Mouse (Mus musculus): ENCODE results near the gene Fmn2.

The Fmn2 gene

DNA sequence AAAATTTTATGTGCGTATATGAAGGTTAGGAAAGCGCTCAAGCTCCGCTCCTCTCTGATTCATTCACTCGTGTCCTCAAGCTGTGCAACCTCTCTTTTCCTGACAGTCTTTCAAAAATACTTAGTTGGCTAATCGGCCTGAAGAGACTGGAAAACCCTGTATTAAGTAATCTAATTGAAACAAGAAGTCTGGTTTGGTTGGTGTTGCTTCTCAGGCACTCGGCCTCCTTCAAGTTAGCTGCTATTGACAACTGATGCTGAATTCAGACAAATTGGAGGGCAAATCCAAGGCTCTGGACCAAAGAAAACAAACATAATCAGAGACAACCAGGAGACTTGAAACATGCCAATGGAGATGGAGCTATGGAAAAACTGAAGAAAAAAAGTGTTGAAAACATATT is 343.2 kb downstream of the Fmn2 start:
- no peak for DNase-seq

DNA sequence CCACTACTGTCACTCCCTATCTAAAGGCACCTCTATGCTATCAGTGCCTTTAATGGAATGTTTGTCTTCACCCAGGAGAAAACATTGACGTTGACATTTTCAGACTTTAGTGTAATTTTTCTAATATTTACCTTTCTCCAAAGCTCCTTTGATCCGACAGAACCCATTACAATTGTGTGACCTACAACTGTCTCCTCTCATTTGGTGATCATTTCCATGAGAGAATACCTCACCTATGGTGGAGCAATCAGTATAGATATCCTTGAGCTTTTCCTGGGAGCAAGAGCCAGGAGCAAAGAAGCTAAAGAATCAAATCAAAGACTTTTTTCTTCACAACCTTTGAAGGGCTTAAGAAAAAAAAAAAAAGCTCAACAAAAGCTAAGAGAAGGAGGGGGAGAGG is 354.6 kb downstream of the Fmn2 start:
- no peak for DNase-seq

DNA sequence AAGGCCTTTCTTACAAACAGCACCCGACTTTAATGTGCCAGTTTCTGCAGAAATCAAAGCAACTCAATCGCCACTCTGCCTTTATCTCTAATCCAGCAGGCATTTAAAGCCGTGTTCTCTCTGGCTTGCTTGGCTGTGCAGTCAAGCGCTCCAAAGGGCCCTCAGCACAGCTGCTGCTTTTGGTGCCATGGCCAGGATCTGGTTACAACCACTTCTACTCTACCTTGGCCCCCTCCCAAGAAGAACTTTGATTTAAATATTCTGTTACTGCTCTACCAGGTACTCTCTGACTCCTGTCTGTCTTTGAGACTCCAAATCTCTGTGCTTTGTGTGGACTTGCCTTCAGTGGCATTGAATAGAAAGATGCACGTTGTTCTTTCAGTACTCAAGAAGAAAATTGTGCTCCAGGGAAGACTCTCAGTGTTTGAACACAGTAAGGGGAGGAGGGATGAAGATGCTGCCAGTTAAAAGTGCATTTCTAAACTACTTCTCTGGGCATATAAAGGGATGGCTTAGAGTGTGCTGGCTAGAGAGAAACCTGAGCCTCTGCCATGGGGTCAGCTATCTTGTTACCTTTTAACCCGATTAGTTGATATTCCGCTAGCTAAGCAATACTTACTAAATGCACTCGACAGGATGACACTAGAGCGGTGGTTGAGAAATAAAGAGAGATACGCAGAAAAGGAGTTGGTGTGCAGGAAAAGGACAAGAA is 358.9 kb downstream of the Fmn2 start:
- DNase-seq: no peak

Data from layer of hippocampus, adult 9-11 months (tissue).